Mouse (Mus musculus): Measurements from ENCODE around the gene Lclat1. TPM values are rescaled to one million over a fixed set of nuclear protein-coding genes. Genes with fewer than 3 reads are reported as not detected.

The Lclat1 gene
- total RNA-seq, 4 experiments from 2014 or later = 16.3 to 20.3 (median 18.4) TPM

DNA sequence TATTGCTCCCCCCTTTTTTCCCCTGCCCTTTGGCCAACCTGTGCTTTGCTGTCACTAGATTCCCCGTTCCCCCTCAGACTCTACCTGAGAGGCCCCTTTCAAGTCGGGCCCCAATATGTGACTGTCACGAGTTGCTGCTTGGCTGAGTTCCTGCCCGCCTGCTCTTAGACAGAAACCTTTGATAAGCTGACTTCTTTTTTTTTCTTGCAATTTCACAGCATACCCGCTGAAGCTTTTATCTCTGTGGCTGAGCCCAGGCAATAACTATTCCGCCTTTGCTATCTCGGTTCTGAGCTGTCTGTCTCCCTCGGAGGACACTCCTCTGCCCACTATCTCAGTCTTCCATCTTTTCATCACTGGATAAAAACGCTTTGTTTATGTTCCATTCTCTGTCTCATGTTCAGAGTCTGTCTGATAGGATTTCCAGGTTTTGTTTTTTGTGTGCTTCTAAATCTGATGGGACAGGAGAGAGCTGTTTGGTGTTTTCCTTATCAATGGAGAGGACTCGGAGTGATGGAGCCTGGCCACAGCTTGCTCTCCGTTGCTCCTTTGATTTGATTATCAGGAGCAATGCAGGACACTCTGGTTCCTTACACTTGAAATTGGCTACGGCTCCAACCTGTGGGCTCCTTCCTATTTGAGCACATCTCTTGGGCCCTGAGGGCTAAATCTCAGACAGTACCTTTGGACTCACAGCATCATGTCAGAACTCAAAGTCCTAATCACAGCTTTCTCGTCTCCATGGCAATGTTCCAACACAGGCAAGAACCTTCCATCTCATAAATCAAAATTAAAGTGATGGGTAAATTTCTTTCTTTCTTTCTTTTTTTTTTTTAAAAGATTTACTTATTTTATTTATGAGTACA is 20.5 kb upstream of the Lclat1 start:
- no peak for DNase-seq (ENCODE audit: low spot score in 2 of 2)

DNA sequence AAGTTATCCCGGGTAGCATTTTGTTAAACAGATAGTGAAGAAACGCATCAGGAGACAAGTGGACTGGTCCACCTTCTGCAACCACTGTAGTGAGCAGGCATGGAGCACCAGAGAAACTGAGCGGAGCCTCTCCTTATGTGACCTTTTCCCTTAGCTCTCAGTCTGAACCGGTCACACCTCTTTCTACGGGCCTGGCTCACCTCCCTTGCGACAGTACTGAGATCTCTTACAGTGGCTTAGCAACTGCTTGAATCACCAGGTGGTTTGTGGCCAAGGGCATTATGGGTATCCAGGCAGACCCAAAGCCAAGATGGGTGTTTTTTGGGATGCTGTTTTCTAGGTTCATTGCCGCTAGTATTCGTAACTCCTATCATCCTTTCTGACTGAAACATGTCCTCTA is 16.4 kb upstream of the Lclat1 start:
- no peak for DNase-seq (ENCODE audit: low spot score in 2 of 2)

DNA sequence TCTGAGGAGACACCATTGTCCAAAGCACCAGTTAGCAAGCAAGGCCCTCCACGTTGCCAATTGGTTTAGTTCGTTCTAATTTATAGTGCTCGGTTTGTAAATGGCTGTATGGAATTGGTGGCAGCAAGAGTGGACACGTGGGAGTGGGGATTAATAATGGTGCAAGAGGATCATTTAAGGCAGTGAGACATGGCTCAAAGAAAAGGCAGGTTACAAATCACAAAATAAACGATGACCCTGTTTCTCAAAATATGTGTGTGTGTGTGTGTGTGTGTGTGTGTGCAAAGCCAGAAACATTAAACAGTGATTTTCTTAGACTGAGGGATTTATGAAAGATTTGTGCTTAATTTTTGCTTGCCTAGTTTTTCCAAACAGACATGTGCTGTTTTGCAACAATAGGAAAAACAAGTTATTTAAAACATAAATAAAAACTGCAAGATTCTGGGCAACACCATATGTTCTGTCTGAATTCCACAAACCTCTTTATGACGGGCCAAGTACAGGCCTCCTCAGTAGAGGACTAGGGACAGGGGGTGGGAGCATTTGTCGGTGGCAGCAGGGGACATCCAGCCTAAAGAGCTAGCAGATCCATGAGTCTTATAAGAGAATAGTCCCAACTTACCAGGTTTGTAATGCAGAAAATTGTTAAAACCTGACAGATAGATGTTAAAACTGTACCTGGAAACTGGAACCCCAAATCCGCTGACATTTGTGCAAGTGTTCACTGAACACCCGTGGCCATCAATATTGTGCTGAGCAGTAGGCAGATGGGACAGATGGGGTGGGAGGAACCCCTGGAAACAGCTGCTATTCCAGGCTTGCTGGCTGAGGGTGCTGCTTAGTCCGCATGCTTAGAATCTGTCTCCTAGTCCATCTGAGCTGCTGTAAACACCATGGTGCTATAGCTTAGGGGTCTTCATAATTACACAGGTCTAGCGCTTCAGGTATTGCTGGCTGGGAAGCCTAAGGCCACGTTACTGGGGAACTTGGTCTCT is 15.4 kb upstream of the Lclat1 start:
- DNase-seq (ENCODE audit: low spot score in 2 of 2) = no peak

DNA sequence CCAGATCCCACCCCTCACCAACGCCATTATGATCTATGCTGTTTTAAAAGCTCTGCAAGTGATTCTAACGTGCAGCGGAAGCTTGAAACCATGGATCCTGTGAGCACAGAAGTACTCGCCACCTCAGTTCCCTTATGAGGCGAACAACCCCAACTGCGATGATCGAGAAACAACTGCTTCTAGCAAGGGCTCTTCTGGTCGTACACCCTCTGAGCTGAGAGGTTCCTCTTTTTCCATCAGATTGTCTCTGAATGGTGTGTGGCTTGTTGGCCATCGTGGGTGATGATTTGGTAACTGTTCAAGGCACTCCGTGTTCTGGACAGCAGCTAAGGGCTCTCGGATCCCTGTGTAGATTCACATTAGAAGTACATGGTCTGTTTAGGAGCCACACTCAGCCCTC is 12.7 kb upstream of the Lclat1 start:
- no peak for DNase-seq (ENCODE audit: low spot score in 2 of 2)

DNA sequence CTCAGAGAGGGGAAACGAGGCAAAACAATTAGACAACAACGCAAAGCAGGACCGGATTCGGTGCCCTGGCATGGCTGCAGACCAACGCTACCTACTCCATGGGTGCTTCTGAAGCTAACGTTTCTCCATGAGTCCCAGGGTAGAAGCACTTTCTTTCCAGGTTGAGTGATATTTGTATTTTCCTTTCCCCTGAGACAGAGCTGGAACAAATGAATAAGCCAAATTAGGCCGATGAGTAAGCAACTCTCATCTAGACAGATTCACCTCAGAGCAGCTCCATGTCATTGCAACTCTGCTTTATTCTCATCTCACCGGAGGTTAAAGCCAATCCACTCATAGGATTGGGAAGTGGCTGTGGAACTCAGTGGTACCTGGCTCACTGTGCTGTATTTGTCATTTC is 12.2 kb upstream of the Lclat1 start:
- DNase-seq (ENCODE audit: low spot score in 2 of 2) = no peak

DNA sequence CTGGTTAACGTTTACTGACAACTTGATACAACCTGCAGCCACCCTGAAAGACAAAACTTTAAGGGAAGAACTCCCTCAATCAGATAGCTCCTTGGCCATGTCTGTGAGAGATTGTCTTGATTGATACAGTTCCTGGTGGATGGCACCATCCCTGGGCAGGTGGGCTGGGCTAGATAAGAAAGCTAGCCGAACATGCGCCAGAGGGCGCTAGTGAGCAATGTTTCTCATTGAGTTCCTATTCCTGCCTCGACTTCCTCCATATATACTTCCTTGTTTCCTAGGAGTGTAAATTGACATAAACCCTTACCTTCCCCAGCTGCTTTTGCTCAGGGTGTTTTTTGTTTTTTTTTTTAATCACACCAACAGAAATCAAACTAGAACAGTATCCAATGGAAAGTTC is 11.3 kb upstream of the Lclat1 start:
- peak in 1 of 2 experiments; percentile 31 for DNase-seq (ENCODE audit: low spot score in 2 of 2)

DNA sequence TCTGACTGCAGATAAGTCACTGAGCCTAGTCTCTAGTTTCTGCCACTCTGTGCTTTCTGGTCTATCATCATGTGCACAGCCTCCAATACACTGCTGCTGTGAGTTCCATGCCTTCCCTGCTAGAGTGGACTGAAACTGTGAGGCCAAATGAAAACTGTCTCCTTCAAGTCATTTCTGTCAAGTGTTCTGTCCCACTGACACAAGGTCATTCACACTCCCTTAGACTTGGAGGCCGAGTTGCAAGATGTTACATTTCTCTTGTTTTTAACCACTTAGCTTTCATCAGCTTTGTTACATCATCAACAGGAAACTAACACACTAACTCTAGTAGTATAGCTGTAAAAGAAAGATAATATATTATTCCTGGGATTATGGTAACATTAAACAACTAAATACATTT is 9.1 kb upstream of the Lclat1 start:
- no peak for DNase-seq (ENCODE audit: low spot score in 2 of 2)

DNA sequence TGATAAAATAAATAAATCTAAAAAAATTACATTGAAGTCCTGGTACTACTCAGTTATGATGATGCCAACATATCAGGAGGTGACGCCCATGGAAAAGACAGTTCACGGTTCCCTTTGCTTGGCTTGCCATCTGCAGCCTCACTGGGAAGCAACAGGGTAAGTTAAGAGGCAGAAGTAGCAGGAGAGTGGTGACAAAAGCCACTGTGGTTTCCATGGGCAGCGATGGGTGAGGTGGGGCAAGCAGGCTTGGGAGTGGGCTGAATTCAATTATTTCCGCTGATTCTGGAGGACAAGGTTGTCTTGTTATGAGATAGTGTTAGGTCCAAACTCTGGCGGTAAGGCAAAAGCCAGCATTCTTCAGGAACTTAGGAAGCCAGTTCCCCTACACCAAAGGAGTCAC is 7.4 kb upstream of the Lclat1 start:
- DNase-seq (ENCODE audit: low spot score in 2 of 2) = no peak

DNA sequence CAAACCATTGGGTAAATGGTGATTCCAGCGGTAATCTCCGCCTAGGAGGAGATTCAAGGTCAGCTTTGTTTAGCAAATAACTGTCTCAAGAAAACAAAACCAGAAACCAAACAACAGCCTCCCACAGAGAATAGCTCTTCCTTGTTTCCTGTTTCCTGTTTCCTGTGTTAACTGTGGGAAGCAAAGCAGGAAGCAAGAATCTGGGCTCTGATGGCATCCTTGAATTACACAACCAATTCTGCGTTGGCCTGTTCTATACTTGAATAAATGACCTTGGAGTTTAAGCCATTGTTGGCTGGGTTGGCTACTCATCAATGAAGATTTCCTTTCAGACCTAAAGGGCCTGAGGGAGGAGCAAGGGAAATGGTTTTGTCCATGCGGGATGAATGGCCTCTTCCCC is 5.2 kb upstream of the Lclat1 start:
- DNase-seq (ENCODE audit: low spot score in 2 of 2) = no peak

DNA sequence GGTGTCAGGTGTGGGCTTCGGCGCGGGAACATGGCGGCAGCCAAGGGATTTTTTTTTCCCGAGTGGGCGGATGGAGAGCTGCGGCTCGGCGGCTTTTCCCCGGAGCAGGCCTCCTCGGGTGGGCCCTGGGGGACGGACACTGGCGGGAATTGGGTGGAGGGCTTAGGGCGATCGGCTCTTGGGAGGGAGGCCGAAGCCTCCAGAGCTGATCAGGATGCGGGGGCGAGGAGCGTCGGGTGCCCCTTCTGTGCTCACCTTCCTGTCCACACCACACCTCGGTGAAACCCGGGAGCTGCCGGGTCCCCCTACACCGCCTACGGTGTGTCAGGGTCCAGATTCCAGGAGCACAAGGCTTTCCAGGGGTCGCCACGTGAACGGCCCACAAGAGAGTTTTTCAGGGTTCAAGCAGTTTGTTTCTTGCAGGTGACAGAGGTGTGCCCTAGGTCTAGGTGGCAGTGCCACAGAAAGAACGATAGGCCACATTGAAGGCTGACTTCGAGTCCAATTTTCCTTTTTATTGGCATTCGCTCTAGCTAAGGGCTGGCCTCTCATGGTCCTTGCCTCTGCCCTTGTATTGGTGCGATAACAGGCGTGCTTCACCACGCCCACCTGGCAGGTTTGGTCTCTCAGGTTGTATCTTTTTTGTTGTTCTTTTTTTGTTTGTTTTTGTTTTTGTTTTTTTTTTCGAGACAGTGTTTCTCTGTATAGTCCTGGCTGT is 544 bp downstream of the Lclat1 start:
- DNase-seq (ENCODE audit: low spot score in 2 of 2) = no peak

DNA sequence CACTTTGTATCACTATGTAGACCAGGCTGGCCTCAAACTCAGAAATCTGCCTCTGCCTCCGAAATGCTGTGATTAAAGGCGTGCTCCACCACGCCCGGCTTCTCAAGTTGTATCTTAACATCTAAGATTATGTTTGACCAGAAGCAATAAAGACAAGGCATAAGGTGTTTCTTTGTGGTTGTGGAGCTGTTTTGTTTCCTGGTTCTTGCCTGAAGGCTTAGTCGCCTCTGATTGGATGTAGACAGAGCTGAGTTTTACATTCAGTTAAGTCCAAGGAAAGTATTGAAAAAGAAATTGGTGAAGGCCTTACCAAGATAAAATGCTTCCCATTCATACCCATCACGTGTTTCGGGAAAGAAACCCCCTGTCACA is 1.1 kb downstream of the Lclat1 start:
- no peak for DNase-seq (ENCODE audit: low spot score in 2 of 2)

DNA sequence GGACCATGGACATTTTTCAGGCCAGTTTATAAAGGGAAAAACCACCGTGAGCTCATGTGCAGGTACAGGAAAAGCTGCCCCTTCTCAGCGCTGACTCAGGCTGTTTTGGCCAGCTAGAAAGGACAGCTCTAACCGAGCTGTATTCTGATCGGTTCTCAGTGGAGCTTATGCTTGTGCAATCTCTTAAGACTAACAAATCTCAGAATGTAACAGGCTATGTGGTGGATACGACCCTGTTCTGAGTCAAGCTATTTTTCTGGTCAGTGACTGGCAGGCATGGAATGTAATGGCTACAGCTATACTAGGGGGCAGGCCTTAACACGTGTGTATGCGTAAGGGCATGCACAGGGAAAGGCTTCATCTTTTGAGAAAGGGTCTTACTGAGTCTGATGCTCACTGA is 4.3 kb downstream of the Lclat1 start:
- no peak for DNase-seq (ENCODE audit: low spot score in 2 of 2)

DNA sequence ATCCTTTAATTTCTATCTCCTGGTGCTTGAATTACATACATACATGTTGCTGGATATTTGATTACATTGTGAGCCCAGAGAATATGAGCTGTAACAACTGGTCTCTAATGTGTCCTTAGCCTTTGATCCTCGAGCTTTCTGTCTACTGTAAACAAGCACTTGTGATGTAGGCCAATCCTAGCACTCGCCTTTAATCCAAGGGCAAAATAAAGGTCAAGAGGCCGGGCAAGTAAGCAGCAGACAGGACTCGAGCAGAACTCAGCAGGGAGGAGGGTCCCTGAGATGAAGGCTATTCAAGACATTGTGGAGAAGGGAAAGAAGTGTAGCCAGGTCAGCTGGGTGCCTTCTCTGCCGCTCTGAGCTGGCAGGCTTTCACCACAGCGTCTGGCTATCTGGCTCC is 4.8 kb downstream of the Lclat1 start:
- DNase-seq (ENCODE audit: low spot score in 2 of 2) = no peak

DNA sequence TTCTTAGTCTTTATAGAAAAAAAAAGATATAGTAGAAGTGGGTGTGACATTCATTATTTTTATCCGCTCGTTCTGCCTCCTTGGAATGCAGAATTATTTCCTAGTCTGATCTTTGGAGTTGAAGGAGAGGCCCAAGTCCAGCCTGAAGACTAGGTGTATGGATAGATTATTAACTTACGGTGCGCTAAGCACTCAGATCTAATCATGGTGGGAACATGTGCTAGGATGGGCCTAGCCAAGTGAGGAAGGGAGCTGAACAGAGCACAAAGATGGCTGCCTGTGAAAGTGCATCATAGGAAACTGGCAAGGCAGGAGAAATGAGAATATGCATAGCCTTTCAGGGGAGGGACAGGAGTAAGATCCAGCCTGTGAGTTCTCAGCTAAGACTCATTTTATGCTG is 5.4 kb downstream of the Lclat1 start:
- DNase-seq (ENCODE audit: low spot score in 2 of 2) = no peak

DNA sequence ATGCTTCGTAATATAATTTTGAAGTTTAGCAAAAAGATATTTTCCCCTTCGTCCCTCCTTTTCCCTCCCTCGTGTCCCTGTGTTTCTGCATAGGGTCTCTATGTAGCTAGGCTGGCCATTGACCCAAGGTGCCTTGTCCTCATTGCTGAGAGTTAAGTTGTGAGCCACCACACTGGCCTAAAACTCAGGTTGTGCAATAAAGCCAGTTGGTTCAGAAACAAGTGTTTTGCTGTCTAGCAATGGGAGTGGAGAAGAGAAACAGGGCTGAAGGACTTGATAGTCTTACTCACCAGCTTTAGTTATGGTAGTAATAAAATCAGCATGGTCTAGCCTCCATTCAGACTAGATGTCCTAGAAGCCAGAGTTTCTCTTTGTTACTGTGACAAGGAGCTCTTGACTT is 10.3 kb downstream of the Lclat1 start:
- no peak for DNase-seq (ENCODE audit: low spot score in 2 of 2)

DNA sequence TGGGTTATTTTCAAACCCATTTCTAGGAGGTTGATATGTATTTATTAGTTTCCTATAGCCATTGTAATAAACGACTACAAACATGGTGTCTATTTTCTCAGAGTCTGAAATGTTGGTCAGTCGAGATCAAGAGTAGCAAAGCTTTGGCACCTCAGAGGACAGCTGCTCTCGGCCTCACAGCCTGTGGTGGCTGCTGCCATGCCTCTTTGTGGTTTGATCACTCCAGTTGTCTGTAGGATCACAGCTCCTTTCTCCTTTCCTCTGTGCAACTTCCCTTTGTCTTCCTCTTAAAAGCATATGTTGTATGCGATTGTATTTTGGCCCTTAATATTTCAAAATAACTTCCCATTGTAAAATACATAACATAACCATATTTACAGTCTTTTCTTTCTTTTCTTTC is 10.9 kb downstream of the Lclat1 start:
- no peak for DNase-seq (ENCODE audit: low spot score in 2 of 2)

DNA sequence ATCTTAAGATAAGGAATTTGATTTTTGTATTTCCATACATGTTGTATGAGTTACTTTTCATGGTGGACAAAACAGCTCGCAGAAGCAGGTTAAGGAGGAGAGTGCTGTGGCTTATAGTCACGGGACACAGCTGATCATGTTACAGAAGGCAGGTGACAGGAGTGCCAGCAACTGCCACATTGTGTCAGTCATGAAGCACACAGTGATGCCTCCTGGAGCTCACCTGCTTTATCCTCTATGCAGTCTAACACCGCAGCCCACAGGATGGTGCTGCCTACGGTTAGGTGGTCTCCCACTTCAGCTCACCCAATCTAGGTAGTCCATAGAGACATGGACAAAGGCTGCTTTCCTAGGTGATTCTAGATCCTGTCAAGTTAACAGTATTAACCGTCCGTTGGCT is 11.4 kb downstream of the Lclat1 start:
- DNase-seq (ENCODE audit: low spot score in 2 of 2) = no peak

DNA sequence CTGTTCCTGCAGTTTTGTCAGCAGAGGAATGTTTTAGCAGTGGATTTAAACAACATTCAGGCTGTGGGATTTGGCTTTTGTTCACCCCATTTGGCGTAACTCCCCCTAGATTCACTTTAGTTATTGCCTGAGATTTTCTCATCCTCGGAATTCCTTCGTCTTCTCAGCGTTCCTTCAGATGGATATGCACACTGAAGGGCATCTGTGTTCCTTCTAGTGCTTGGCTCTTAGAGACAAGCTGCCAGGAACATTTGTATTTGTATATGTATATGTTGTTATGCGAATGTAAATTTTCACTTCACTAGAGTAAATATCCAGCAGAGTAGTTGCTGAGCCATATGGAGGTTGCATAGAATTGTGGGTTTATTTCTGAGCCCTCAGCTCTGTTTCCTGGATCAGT is 12.8 kb downstream of the Lclat1 start:
- DNase-seq (ENCODE audit: low spot score in 2 of 2) = no peak

DNA sequence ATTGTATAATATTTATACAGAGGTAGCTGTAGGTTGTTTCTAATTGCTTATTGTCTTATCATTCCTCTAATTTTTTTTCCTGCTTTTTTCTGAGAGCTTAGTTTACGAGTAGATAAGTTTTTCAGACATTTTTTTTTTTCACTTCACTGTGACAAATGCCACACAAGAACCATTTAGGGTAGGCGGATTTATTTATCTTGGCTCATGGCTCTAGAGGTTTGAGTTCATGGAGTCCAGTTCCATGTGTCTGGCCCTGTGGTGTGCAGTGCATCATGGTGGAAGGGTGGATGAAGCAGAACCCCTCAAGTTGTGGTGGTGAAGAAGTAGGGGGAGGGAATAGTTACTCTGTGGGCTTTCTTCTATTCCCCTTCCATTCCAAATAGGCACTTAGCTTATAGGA is 13.9 kb downstream of the Lclat1 start:
- no peak for DNase-seq (ENCODE audit: low spot score in 2 of 2)

DNA sequence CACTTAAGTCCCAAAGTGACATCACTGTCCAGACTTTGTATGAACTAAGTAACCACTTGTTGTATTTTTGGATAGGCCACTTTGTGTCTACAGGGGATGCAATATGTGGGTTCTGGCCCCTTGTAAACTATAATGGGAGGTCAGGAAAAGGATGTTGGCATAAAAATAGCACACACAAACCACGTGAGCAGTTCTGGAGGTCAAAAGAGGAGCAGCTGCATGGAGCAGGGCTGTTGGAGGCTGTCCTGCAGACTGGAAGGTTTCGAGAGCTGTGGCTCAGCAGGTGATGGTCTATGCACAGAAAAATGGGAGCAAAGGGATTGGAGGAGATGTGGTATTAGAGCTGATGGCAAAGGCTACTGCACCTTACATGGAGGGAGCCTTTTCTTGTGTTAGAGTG is 18.6 kb downstream of the Lclat1 start:
- DNase-seq (ENCODE audit: low spot score in 2 of 2) = no peak

DNA sequence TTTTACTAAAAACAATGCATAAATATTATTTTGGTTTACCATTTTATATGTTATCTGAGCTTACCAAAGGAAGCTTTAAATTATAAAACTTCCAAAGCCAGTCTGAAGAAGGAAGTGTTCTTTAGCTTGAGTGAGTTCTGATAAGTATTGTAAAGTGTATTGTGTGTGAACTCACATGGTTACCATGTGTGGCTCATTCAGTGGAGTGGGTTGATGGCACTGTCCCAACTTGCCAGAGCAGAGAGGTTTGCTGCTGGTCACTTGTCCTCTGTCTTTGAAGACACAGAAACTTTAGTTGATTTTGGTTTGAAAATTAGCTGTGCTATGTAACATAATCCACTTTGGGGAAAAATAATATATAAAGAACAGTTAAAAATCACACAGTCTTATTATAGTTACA is 19.1 kb downstream of the Lclat1 start:
- no peak for DNase-seq (ENCODE audit: low spot score in 2 of 2)
